ENCODE assay signal across 20 mouse cellular contexts in the genomic region with DNA sequence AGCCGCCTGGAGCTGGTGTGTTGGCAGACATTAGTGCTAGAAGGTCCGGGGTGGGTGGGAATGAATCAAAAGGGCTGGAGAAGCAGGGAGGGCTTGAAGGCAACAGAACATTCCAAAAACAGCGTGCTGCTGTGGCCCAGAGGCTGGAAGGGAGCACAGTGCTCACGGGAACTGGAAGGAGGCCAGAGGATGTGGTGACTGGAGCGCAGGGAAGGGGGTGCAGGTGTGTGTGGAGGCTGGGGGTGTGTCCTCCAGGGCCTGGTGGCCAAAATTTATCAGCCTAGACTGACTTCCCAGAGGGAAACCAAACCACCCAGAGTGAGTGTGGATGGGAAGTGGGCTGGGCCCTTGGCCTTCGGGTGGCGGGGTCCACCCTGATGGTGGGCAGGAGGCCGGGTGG. TPM values are rescaled to one million over a fixed set of nuclear protein-coding genes. Genes with fewer than 3 reads are reported as not detected.
DNase-seq lines count a peak whose midpoint lies in the region; ATAC-seq and TF ChIP-seq lines count a peak whose summit lies in the region.
"Had no signal": no experiment of that assay in that cellular context is flagged by ENCODE, and none has a peak within 500 bp of the region (broad histone marks: within the 10 kb centered on the region; RNA-seq: fewer than 3 reads in every experiment).

No protein-coding gene starts in this region.

- TF ChIP-seq POLR2A in myocyte (IDR thresholded peaks at IDR 0.05; ENCODE audit: insufficient read length, low read depth) = no peak

- 0 out of 2 replicates have a peak, but pooled peaks have one; percentile 2 for ATAC-seq in erythroblast, adult 5-6 weeks (replicated peaks; ENCODE audit: low FRiP score, poor library complexity, severe bottlenecking)
- ATAC-seq: forebrain, embryonic 16.5 days; intestine, embryonic 15.5 days; midbrain, embryonic 15.5 days had no signal

- H3K36me3 ChIP-seq in myocyte (ENCODE audit: control insufficient read depth, insufficient read depth) = no peaks in the 10 kb centered on the region
- H3K36me3 ChIP-seq: intestine, embryonic 15.5 days; midbrain, embryonic 15.5 days; neural tube, embryonic 13.5 days had no signal

- peaks cover 62% of the 10 kb centered on the region for H3K79me2 ChIP-seq in myocyte (ENCODE audit: control insufficient read depth, insufficient read depth)

- no peak overlapping the region for H3K4me3 ChIP-seq in myocyte
- H3K4me3 ChIP-seq: intestine, embryonic 15.5 days; midbrain, embryonic 15.5 days; neural tube, embryonic 13.5 days had no signal

- H3K4me2 ChIP-seq in myocyte (ENCODE audit: low read depth) = no peak overlapping the region
- H3K4me2 ChIP-seq: intestine, embryonic 15.5 days; midbrain, embryonic 15.5 days; neural tube, embryonic 13.5 days had no signal

- no peak overlapping the region for H3ac ChIP-seq in myocyte (ENCODE audit: control insufficient read depth, insufficient read length)

- no peaks in the 10 kb centered on the region for H3K27me3 ChIP-seq in myocyte (ENCODE audit: control insufficient read depth, insufficient read depth, insufficient read length)
- H3K27me3 ChIP-seq: intestine, embryonic 15.5 days; midbrain, embryonic 15.5 days had no signal

- peak; percentile 33 for DNase-seq in thymus, postnatal 4 days
- DNase-seq in thymus, adult 18-20 months = no peak
- DNase-seq in heart, postnatal 4 days = peak; percentile 57
- no peak for DNase-seq in urinary bladder, adult 18-20 months (ENCODE audit: low spot score in 2 of 2)
- DNase-seq in spleen, adult 18-20 months = no peak
- DNase-seq in right cerebral cortex, postnatal 10 days (ENCODE audit: low spot score in 2 of 2) = no peak
- DNase-seq: adrenal gland, adult 2 months; gastrocnemius, postnatal 10 days; kidney, postnatal 25 days; layer of hippocampus, postnatal 36 days; left cerebral cortex, postnatal 4 days; lung, postnatal 36 days; retina, postnatal 1 day; thymus, postnatal 36 days had no signal

TF ChIP-seq in myocyte, 11 proteins besides CTCF, POLR2A, EP300 and RAD21:
- peak in 1 of 3 experiments; percentile 20 for TF ChIP-seq MYOG (IDR thresholded peaks at IDR 0.05; ENCODE audit: control insufficient read depth in 1 of 3, insufficient read depth in 1 of 3, insufficient read length in 2 of 3, low read depth in 2 of 3)
- TF ChIP-seq CEBPB (IDR thresholded peaks at IDR 0.05; ENCODE audit: insufficient read depth, poor library complexity, severe bottlenecking) = no peak
- peak; percentile 18 for TF ChIP-seq POLR2AphosphoS2 (IDR thresholded peaks at IDR 0.05; ENCODE audit: insufficient read length, low read depth)

RNA-seq across cellular contexts. Expression of gene Arhgap23, which starts 14.3 kb away (rescaled TPM):
- 21.3 and 21.9 TPM in 2 replicates for total RNA-seq in erythroblast, adult 5-6 weeks (2015; ENCODE audit: low replicate concordance)
- 25.6 and 30.2 TPM in 2 replicates for total RNA-seq in erythroblast, adult 5-6 weeks (2017; ENCODE audit: low replicate concordance)
- 10 to 100 TPM; 51.0 to 52.3 TPM for total RNA-seq in heart, postnatal 4 days (2021)
- 41.9 TPM for polyA plus RNA-seq in myocyte (2012; fragmentation: generic; extraction: Trizol)

Comparison
In these comparisons a context has a peak if more than half of its experiments do, and no peak if none do; other contexts are left out.
1. DNase-seq: peak in thymus, postnatal 4 days (single experiment) and heart, postnatal 4 days (single experiment); none in thymus, adult 18-20 months (0 of 2), urinary bladder, adult 18-20 months (0 of 2), spleen, adult 18-20 months (0 of 2) and right cerebral cortex, postnatal 10 days (0 of 2).